Mouse (Mus musculus) liver, adult 2 months (tissue): Measurements from ENCODE around the gene Dmgdh. TPM values are rescaled to one million over a fixed set of nuclear protein-coding genes. Genes with fewer than 3 reads are reported as not detected.

Experiments
- DNase-seq: peaks from one replicate; pipeline ENCODE4 v3.0.0-alpha.2; 2011; ENCODE audit warnings: low read depth, low spot score; ENCODE audit errors: extremely low read depth
- H3K27ac ChIP-seq: fragments of 200-500 bp; replicated peaks from 2 replicates; pipeline ENCODE4 v1.5.1; 2012; ENCODE audit warnings: low read depth, mild to moderate bottlenecking, control low read depth, inconsistent platforms, low read length; ENCODE audit not compliant: insufficient read depth
- H3K27me3 ChIP-seq: fragments of 200-500 bp; 2 replicates; pipeline ENCODE4 v1.6.1; 2012; ENCODE audit warnings: mild to moderate bottlenecking, moderate library complexity, low read length, inconsistent platforms; ENCODE audit not compliant: control insufficient read depth, insufficient read depth
- H3K36me3 ChIP-seq: fragments of 200-500 bp; 2 replicates; pipeline ENCODE4 v1.6.1; 2012; ENCODE audit warnings: low read length, inconsistent platforms; ENCODE audit not compliant: control insufficient read depth, insufficient read depth
- H3K4me1 ChIP-seq: fragments of 200-500 bp; 2 replicates; pipeline ENCODE4 v1.6.1; 2011; ENCODE audit warnings: low read length; ENCODE audit not compliant: control insufficient read depth, insufficient read depth
- H3K4me3 ChIP-seq: fragments of 200-500 bp; 2 replicates; pipeline ENCODE4 v1.5.1; 2011; ENCODE audit warnings: low read depth, mild to moderate bottlenecking, control low read depth, low read length, moderate library complexity; ENCODE audit not compliant: insufficient read depth
- H3K79me2 ChIP-seq: fragments of 200-500 bp; 2 replicates; pipeline ENCODE4 v1.6.1; 2012; ENCODE audit warnings: inconsistent platforms, mild to moderate bottlenecking, low read length, moderate library complexity; ENCODE audit not compliant: control insufficient read depth, insufficient read depth
- H3K9ac ChIP-seq: fragments of 200-500 bp; 2 replicates; pipeline ENCODE4 v1.6.1; 2012; ENCODE audit warnings: low read depth, mild to moderate bottlenecking, control low read depth, inconsistent platforms, low read length
- CTCF ChIP-seq: fragments of 200-500 bp; IDR thresholded peaks from 2 replicates; pipeline ENCODE4 v1.5.1; 2011; ENCODE audit warnings: low read depth, low read length, control low read depth
- POLR2A ChIP-seq: fragments of 200-500 bp; IDR thresholded peaks from 2 replicates; pipeline ENCODE4 v1.6.1; 2011; ENCODE audit warnings: low read length, control low read depth; ENCODE audit not compliant: insufficient read depth; ENCODE audit errors: extremely low read depth
- WGBS: fragments of 180-500 bp; shearing (Covaris S2); methylation state at CpG from one replicate; pipeline ENCODE4 v1.1.7; 2018; 5-methylcytosine and 5-hydroxymethylcytosine counted together
- polyA plus RNA-seq: library from polyadenylated mRNA; depleted of rRNA; stranded (reverse); fragments of >200 nt; gene quantifications from 2 replicates; pipeline ENCODE4 v1.2.3, GENCODE M21; 2012
- total RNA-seq: library from RNA; depleted of rRNA; stranded (reverse); fragments of >200 nt; gene quantifications from 2 replicates; pipeline ENCODE4 v1.2.3, GENCODE M21; 2014

Dmgdh gene
- total and polyA plus RNA-seq, 2 experiments = 132 to 283 TPM

DNA sequence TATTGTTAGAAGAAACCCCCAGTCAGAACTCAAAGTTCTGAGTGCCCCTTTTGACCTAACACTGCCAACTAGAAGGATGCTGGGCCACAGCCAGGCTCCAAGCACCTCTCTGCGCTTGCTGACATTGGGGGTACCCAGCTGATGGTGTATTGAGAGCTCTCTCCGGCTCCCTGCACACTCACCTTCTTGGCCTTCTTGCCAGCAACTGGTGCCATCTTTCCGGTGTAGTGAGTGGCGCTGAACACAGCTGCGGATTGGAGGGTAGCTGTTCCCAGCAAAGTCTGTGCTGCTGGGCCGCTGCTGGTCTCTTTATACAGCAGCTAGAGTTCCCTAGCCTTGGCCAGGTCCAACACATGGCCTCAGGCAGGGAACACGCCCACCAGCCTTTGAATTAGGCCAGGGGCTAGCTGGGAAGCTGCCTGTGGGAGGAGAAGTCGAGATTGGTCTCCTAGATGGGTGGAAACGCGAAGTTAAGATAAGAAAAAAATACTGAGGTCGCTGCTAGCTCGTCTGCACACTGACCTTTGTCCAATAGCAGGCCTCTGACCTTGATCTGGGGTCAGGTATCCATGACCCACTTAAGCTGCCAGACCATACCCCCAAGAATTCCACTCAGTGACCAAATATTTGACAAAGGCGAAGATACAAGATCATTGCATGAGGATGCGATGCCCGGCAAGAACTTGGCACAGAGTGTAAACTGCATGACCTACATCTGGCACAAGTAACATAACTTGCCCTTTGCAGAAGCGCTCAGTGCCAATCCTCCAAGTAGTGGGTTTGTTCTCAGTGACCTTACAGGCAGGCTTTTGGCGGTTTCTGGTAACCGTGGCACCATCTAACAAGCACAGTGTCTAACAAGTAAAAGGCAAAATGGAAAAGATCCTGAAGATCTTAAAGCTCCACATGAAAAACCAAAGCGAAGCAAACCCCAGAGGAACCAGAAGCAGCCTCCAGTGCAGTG is 36.7 kb upstream of the Dmgdh start, which contains the start of gene Bhmt:
Gene Bhmt (minus strand): TSS at position 680 of the 964 bp plus-strand sequence.
- Histone ChIP-seq H3K36me3 (peaks cover 16% of the 10 kb centered on the region), H3K4me1 (peaks cover 40% of the 10 kb centered on the region), H3K27me3 (no peaks in the 10 kb centered on the region), H3K79me2 (no peaks in the 10 kb centered on the region), H3K27ac (peak within 1 kb of the TSS; percentile 92), H3K4me3 (peak within 1 kb of the TSS; percentile 81), H3K9ac (peak within 1 kb of the TSS; percentile 86)
- TF ChIP-seq CTCF (no peak), POLR2A (peak; percentile 92)
- DNase-seq = peak; percentile 98
- 18% methylated on average over 19 of the region's 19 CpGs for WGBS

- TF ChIP-seq CTCF = no peak
- no peak for TF ChIP-seq POLR2A
- Histone ChIP-seq H3K4me1 (peaks cover 24% of the 10 kb centered on the region), H3K36me3 (peaks cover 3% of the 10 kb centered on the region; the same call in 1 of the 2 replicates), H3K79me2 (no peaks in the 10 kb centered on the region), H3K9ac (no peak overlapping the region), H3K4me3 (no peak overlapping the region), H3K27me3 (no peaks in the 10 kb centered on the region), H3K27ac (peak overlapping the region; percentile 92)
- DNase-seq = peak; percentile 98
- 15% methylated on average over 4 of the region's 4 CpGs for WGBS
These were observed 34.6 kb upstream of the Dmgdh start for GRCm38 (mm10) chr13:93639636-93640035.

- Histone ChIP-seq H3K9ac (no peak overlapping the region), H3K79me2 (no peaks in the 10 kb centered on the region), H3K36me3 (no peaks in the 10 kb centered on the region), H3K4me3 (no peak overlapping the region), H3K27me3 (no peaks in the 10 kb centered on the region), H3K4me1 (peaks cover 10% of the 10 kb centered on the region), H3K27ac (peak overlapping the region; percentile 95)
- peak; percentile 99 for DNase-seq
- no peak for TF ChIP-seq POLR2A
- TF ChIP-seq CTCF = no peak
- WGBS = 19% methylated on average over 7 of the region's 7 CpGs
These were observed 25.7 kb upstream of the Dmgdh start for GRCm38 (mm10) chr13:93648387-93649130.

GRCm38 (mm10) chr13:93653382-93653781 is 20.9 kb upstream of the Dmgdh start:
- DNase-seq = peak; percentile 93
- Histone ChIP-seq H3K27ac (peak overlapping the region; percentile 65), H3K4me3 (no peak overlapping the region), H3K9ac (no peak overlapping the region), H3K79me2 (no peaks in the 10 kb centered on the region), H3K36me3 (peaks cover 13% of the 10 kb centered on the region), H3K27me3 (no peaks in the 10 kb centered on the region), H3K4me1 (peaks cover 8% of the 10 kb centered on the region)
- WGBS = 23% methylated on average over 6 of the region's 6 CpGs
- no peak for TF ChIP-seq CTCF
- TF ChIP-seq POLR2A = no peak

DNA sequence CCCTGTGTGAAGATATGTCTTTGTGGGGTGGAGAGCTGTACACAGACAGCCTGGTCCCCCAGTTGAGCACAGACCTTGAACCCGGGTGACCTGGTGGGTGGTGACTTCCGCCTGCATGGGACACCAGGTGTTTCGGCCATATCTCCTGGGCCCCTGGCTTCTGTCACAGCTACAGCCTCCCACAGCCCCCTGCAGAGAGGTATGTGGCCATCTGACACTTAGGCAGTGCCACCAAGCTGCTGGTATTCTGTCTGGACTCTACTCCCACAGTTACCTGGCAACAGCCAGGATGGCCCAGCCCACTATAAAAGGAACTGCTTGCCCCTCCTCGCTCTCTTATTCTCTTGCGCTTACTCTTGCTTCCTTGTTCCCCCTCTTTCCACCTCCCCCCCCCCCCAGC is 16.3 kb upstream of the Dmgdh start:
- DNase-seq = no peak
- no peak for TF ChIP-seq CTCF
- no peak for TF ChIP-seq POLR2A
- no peaks in the 10 kb centered on the region for H3K27me3 ChIP-seq
- H3K27ac ChIP-seq = no peak overlapping the region
- no peak overlapping the region for H3K9ac ChIP-seq
- H3K79me2 ChIP-seq = no peaks in the 10 kb centered on the region
- WGBS = 95% methylated on average over 5 of the region's 5 CpGs
- peaks cover 4% of the 10 kb centered on the region; the same call in 1 of the 2 replicates for H3K4me1 ChIP-seq
- peaks cover 39% of the 10 kb centered on the region for H3K36me3 ChIP-seq
- H3K4me3 ChIP-seq = no peak overlapping the region
